Mouse (Mus musculus) telencephalon, adult 2 months (tissue): ENCODE measurements around the gene Rab1a.

Source experiments
- DNase-seq: peaks from one replicate; pipeline ENCODE4 v3.0.0-alpha.2; 2011; ENCODE audit warnings: low read depth, low spot score

Rab1a gene

DNA sequence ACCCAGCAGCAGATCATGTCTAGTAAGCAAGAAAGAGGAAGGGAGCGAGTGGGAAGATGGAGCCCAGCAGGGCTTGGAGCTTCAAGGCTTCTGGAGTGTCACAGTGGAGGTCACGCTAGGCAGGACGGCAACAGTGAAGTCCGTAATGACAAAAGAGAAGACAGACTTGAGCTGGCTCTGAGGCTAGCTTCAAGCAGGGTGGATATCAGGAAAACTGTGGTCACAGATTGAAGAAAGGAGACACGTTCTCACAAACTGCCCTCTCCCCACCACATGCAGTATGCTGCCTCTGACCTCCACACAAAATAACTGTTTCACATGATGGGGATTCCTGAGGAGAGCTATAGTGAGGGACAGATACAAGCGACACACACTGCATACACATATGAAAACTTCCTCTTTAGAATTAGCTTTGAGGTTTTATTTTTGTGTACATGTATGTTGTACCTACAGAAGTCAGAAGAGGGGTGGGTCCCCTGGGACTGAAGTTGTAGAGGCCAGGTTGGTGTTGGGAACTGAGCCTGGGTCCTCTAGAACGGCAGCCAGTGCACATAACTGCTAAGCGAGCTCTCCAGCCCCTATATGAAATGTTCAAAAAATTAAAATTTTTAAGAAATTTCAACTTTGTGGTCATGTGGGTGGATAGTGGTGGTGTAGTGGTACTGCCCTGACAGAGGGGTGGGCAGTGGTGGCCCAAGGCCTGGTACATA, 46.1 kb downstream of the Rab1a start:
- DNase-seq, result no peak

- no peak for DNase-seq
Measured at GRCm38 (mm10) chr11:20248277-20248676, 47.0 kb downstream of the Rab1a start.

GRCm38 (mm10) chr11:20248840-20249239, 47.6 kb downstream of the Rab1a start:
- DNase-seq, result no peak

- peak; percentile 95 for DNase-seq
Measured at GRCm38 (mm10) chr11:20249296-20250110, 48.3 kb downstream of the Rab1a start, which contains the start of gene Cep68. Cep68 (minus strand) TSS chr11:20249429.

DNA sequence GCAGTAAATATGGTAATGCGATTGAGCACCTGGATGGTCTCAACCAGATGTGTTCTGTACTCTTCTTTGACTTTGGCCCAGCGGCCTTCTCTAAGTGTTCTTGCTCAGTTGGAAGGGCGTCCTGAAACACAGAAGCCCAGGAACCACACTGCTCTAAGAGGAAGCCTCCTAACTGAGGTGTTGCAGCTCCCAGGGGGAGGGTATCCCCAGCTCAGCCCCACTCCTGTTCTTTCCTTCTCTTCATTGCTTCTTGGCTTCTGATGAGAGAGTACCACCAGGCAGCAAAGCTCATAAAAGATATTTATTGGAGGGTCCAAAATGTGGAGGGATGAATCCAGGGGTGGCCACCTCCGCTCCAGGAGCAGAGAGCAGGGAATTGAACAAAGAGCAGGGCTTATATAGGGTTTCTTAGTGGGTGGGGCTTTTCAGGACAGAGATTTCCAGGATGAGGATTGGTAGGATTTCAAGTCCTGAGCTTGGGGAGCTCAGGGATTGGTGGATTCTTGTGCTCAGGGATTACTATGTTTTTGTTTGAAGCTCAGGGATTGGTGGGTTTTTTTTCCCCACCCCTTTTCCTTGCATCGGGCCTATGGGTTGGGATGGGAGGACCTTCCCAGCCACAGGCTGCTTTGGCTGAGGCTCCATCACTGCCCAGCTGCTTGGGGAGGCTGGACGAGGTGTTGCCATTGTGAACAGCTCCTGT, 49.4 kb downstream of the Rab1a start:
- no peak for DNase-seq

- DNase-seq, result no peak
Measured at GRCm38 (mm10) chr11:20253088-20253487, 51.9 kb downstream of the Rab1a start.

- DNase-seq, result no peak
Measured at GRCm38 (mm10) chr11:20254791-20255190, 53.6 kb downstream of the Rab1a start.

DNA sequence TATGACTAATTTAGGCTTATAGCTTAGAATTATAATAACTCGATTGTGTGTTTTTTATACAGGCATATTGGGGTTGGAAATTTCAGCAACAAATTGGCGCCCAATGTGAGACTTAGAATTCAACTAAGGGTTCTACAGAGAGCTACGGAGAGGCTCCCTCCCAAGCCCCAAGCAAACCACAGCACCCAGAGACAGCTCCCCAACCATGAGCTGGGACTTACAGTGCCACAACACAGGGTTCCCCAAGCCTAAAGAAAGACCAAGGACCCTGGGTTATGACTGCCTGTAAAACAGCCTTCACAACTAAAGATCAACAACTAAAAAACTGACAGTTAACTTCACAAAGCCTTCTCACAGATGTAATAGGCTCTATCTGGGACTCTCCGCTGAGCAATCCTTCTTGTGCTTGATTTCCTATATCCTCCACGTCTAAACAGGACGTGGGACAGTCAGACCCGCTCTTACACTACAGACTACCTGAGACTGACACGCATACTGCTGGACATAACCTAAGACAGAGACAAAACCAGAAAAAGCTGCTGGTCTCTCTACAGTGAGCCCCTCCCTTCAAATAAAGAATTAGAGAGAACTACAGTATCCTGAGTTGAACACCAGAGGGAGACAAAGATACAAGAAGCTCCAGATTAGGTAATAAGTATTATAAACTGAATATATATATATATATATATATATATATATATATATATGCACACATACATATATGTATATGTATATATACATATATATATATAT, 61.6 kb downstream of the Rab1a start:
- no peak for DNase-seq

- DNase-seq, result no peak
Measured at GRCm38 (mm10) chr11:20269885-20270284, 68.7 kb downstream of the Rab1a start.

- no peak for DNase-seq
Measured at GRCm38 (mm10) chr11:20275974-20276373, 74.7 kb downstream of the Rab1a start.
